Mouse (Mus musculus) lung, postnatal 14 days (tissue): ENCODE measurements around the gene Rhox4d.
"Not testable (repeated sequence)": the region's sequence is repeated elsewhere in the genome, so short reads cannot be mapped to it uniquely, and the experiment has no call there.

Source experiments
- DNase-seq: peaks from one replicate; pipeline ENCODE4 v3.0.0; 2021

Rhox4d gene

DNA sequence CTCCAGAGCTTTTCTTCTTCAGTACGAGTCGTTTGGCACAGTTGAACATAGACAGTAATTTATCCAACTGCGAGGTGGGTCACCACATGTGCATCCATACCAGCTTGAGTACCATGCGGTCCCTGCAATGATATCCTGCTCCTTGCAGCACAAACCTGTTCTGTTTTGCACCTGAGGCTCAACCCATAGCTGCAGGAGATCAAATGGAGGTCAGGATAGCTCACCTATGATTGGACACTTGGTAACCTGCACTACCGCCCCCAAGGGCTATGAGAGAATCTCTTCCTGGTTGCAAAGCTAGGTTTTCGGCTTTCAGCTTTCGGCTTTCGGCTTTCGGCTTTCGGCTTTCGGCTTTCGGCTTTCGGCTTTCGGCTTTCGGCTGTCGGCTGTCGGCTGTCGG lies at the start of gene Rhox4d:
TSS of gene Rhox4d (plus strand) at position 301 of the 400 bp plus-strand sequence.
- DNase-seq: not testable (repeated sequence)

DNA sequence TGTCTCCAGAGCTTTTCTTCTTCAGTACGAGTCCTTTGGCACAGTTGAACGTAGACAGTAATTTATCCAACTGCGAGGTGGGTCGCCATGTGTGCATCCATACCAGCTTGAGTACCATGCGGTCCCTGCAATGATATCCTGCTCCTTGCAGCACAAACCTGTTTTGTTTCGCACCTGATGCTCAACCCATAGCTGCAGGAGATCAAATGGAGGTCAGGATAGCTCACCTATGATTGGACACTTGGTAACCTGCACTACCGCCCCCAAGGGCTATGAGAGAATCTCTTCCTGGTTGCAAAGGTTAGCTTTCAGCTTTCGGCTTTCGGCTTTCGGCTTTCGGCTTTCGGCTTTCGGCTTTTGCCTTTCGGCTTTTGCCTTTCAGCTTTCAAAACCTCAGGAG lies 34.1 kb upstream of the Rhox4d start, which contains the start of gene Rhox4c:
TSS of gene Rhox4c (plus strand) at position 301 of the 400 bp plus-strand sequence.
- DNase-seq: not testable (repeated sequence)

GRCm38 (mm10) chrX:37530152-37530551 lies 16.0 kb downstream of the Rhox4d start, which contains the start of gene Rhox2e:
Rhox2e (plus strand) TSS chrX:37530452.
- not testable (repeated sequence) for DNase-seq

DNA sequence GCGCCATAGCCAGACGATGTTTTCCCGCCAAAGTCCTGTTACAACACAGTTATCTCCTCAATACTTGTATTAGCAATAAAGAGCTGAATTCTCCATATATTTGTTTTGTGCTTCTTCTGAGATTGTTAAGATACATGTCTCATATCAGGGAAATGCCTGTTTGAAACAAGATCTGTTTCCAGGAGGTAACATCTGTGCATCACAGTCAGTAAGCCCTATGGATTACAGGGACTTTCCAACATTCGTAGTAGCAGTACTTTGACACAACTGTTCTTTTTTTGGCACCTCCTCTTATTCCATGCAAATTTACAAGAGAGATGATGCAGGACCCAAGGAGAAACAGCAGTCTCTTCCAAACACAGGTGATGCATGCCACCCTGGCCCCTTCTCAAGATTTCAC lies 27.6 kb downstream of the Rhox4d start, which contains the start of gene Rhox3e:
TSS of gene Rhox3e (plus strand) at position 301 of the 400 bp plus-strand sequence.
- DNase-seq: not testable (repeated sequence)

DNA sequence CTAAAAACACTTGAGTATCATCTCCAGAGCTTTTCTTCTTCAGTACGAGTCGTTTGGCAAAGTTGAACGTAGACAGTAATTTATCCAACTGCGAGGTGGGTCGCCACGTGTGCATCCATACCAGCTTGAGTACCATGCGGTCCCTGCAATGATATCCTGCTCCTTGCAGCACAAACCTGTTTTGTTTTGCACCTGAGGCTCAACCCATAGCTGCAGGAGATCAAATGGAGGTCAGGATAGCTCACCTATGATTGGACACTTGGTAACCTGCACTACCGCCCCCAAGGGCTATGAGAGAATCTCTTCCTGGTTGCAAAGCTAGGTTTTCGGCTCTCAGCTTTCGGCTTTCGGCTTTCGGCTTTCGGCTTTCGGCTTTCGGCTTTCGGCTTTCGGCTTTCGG lies 43.0 kb downstream of the Rhox4d start, which contains the start of gene Rhox4e:
TSS of gene Rhox4e (plus strand) at position 301 of the 400 bp plus-strand sequence.
- DNase-seq: not testable (repeated sequence)
